Mouse (Mus musculus): ENCODE measurements at regions not wholly inside any gene's neighbourhood (a gene's known extent, or its start where the extent isn't known, plus 50 kb on each side); places are given as distances from the start of the nearest gene placed in this dataset.

DNA sequence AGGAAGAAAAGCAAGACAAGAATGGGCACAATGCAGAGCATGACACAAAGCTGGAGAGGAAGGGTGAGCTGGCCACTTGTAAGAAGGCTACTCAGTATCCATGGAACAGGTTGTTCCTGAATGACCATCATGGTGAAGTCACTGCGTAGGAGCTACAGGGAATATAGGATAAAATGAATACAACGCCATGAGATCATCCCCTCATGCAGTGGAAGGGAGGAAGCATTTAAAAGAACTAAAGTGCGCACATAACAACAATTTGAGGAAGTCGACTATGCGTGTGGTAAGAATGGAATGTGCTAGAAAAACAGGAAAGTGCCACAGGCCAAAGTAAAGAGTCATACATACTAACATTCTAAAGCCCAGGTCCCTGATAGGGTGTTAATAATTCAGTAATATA is 246.4 kb upstream of the Klf6 start:
- WGBS, result 88% methylated on average over 5 of the region's 5 CpGs
- no peaks in the 10 kb centered on the region for H3K27me3 ChIP-seq (ENCODE audit: control insufficient read depth, insufficient read depth, low read depth, low read length)

DNA sequence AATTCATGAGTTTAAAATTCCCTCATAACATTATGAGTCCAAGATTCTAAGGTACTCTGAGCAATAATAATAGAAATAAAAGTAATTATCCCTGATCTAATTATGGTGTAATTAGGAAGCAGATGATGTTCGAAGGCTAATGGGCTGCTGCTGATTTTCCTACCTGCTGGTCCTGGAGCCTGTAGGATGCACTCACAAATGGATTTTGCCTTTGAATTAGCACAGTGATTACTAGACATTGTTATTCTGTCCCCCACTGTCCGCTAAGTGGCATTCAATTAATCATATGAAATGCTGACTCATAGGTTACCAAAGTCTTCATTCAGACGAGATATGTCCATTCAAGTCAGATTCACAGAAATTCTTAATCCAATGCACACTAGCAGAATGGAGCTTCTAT is 246.0 kb upstream of the Klf6 start:
- Histone ChIP-seq H3K27me3 (ENCODE audit: control insufficient read depth, insufficient read depth, low read depth, low read length) (no peaks in the 10 kb centered on the region), H3K4me3 (ENCODE audit: low read depth, low read length) (no peak overlapping the region), H3K27ac (ENCODE audit: low read length) (no peak overlapping the region), H3K9me3 (replicated peaks; ENCODE audit: control insufficient read depth, low read length, poor library complexity, severe bottlenecking) (no peaks in the 10 kb centered on the region), H3K36me3 (ENCODE audit: control insufficient read depth, insufficient read depth, low read length) (no peaks in the 10 kb centered on the region), H3K4me2 (ENCODE audit: low read length) (no peak overlapping the region), H3K9ac (ENCODE audit: low read depth, low read length) (no peak overlapping the region), H3K4me1 (ENCODE audit: control insufficient read depth, insufficient read depth, low read length) (no peaks in the 10 kb centered on the region)
- 70% methylated on average over 3 of the region's 3 CpGs for WGBS
- ATAC-seq, result no peak

More for the DNA sequence above, 246.4 kb upstream of the Klf6 start:
- H3K4me2 ChIP-seq (ENCODE audit: low read length), result no peak overlapping the region
- H3K9me3 ChIP-seq (replicated peaks; ENCODE audit: control insufficient read depth, low read length, poor library complexity, severe bottlenecking), result no peaks in the 10 kb centered on the region
- no peaks in the 10 kb centered on the region for H3K36me3 ChIP-seq (ENCODE audit: control insufficient read depth, insufficient read depth, low read length)
- ATAC-seq, result no peak
- H3K4me1 ChIP-seq (ENCODE audit: control insufficient read depth, insufficient read depth, low read length), result no peaks in the 10 kb centered on the region
- no peak overlapping the region for H3K9ac ChIP-seq (ENCODE audit: low read depth, low read length)
- H3K27ac ChIP-seq (ENCODE audit: low read length), result no peak overlapping the region
- no peak overlapping the region for H3K4me3 ChIP-seq (ENCODE audit: low read depth, low read length)

DNA sequence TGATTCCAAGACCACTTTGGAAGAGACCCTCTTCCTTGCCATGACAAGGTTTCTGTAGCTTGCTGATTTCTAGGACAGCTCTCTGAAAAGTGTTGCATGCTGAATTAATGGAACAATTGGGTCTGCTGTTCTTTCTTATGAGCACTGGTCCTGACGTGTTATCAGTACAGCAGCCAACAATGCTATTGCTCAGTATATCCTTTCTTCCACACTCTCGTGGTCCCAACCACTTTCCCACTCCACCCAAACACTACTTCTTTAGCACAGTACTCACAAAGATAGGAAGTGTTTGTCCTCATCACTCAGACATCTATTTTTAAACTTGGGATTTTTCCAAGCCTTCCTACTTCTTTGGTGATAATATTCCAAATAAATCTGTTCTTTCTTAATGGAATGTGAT is 233.2 kb upstream of the Klf6 start:
- Histone ChIP-seq H3K4me2 (ENCODE audit: low read length) (no peak overlapping the region), H3K36me3 (ENCODE audit: control insufficient read depth, insufficient read depth, low read length) (no peaks in the 10 kb centered on the region), H3K27ac (ENCODE audit: low read length) (no peak overlapping the region), H3K27me3 (ENCODE audit: control insufficient read depth, insufficient read depth, low read depth, low read length) (no peaks in the 10 kb centered on the region), H3K9ac (ENCODE audit: low read depth, low read length) (no peak overlapping the region), H3K9me3 (replicated peaks; ENCODE audit: control insufficient read depth, low read length, poor library complexity, severe bottlenecking) (no peaks in the 10 kb centered on the region), H3K4me3 (ENCODE audit: low read depth, low read length) (no peak overlapping the region), H3K4me1 (ENCODE audit: control insufficient read depth, insufficient read depth, low read length) (no peaks in the 10 kb centered on the region)
- WGBS, result 51% methylated on average over 2 of the region's 2 CpGs
- no peak for ATAC-seq

- Histone ChIP-seq H3K27me3 (ENCODE audit: control insufficient read depth, insufficient read depth, low read depth, low read length) (no peaks in the 10 kb centered on the region), H3K4me2 (ENCODE audit: low read length) (no peak overlapping the region), H3K36me3 (ENCODE audit: control insufficient read depth, insufficient read depth, low read length) (no peaks in the 10 kb centered on the region), H3K27ac (ENCODE audit: low read length) (no peak overlapping the region), H3K9me3 (replicated peaks; ENCODE audit: control insufficient read depth, low read length, poor library complexity, severe bottlenecking) (no peaks in the 10 kb centered on the region), H3K4me3 (ENCODE audit: low read depth, low read length) (no peak overlapping the region), H3K9ac (ENCODE audit: low read depth, low read length) (no peak overlapping the region), H3K4me1 (ENCODE audit: control insufficient read depth, insufficient read depth, low read length) (no peaks in the 10 kb centered on the region)
- no peak for ATAC-seq
- 91% methylated on average over 2 of the region's 2 CpGs for WGBS
Measured at GRCm38 (mm10) chr13:5634960-5635359, 226.3 kb upstream of the Klf6 start.

- H3K4me2 ChIP-seq (ENCODE audit: low read length), result no peak overlapping the region
- no peak overlapping the region for H3K4me3 ChIP-seq (ENCODE audit: low read depth, low read length)
- H3K27ac ChIP-seq (ENCODE audit: low read length), result peak overlapping the region; percentile 54; the same call in 1 of the 2 replicates
- no peaks in the 10 kb centered on the region for H3K27me3 ChIP-seq (ENCODE audit: control insufficient read depth, insufficient read depth, low read depth, low read length)
- H3K9ac ChIP-seq (ENCODE audit: low read depth, low read length), result no peak overlapping the region
- peak; percentile 89 for ATAC-seq
- no peaks in the 10 kb centered on the region for H3K36me3 ChIP-seq (ENCODE audit: control insufficient read depth, insufficient read depth, low read length)
- H3K4me1 ChIP-seq (ENCODE audit: control insufficient read depth, insufficient read depth, low read length), result peaks cover 6% of the 10 kb centered on the region
- H3K9me3 ChIP-seq (replicated peaks; ENCODE audit: control insufficient read depth, low read length, poor library complexity, severe bottlenecking), result no peaks in the 10 kb centered on the region
- WGBS, result 52% methylated on average over 7 of the region's 7 CpGs
Measured at GRCm38 (mm10) chr13:5641743-5642510, 219.4 kb upstream of the Klf6 start.

GRCm38 (mm10) chr13:5648276-5648675 is 213.0 kb upstream of the Klf6 start:
- Histone ChIP-seq H3K27ac (ENCODE audit: low read length) (no peak overlapping the region), H3K4me1 (ENCODE audit: control insufficient read depth, insufficient read depth, low read length) (no peaks in the 10 kb centered on the region), H3K4me3 (ENCODE audit: low read depth, low read length) (no peak overlapping the region), H3K36me3 (ENCODE audit: control insufficient read depth, insufficient read depth, low read length) (no peaks in the 10 kb centered on the region), H3K9ac (ENCODE audit: low read depth, low read length) (no peak overlapping the region), H3K9me3 (replicated peaks; ENCODE audit: control insufficient read depth, low read length, poor library complexity, severe bottlenecking) (no peaks in the 10 kb centered on the region), H3K27me3 (ENCODE audit: control insufficient read depth, insufficient read depth, low read depth, low read length) (no peaks in the 10 kb centered on the region), H3K4me2 (ENCODE audit: low read length) (no peak overlapping the region)
- WGBS, result 73% methylated on average over 4 of the region's 4 CpGs
- ATAC-seq, result no peak

DNA sequence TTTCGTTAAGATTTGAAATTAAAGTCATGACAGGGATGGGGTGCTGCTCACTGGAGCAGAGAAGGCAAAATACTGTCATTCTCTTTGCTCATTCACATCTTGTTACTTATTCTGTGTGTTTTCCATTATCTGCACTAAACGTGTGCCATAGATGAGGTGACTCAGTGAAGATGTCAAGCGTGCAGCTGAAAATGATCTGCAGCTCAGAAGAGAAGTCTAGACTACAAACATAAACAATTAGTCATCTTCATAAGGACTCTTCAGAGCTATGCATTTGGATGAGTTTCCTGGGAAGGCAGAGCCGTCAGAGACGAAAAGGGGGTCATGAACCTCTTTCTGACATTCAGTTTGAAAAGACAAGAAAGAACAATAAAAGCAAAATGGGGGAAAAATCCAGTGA is 203.7 kb upstream of the Klf6 start:
- H3K4me2 ChIP-seq (ENCODE audit: low read length), result no peak overlapping the region
- no peaks in the 10 kb centered on the region for H3K4me1 ChIP-seq (ENCODE audit: control insufficient read depth, insufficient read depth, low read length)
- no peak overlapping the region for H3K27ac ChIP-seq (ENCODE audit: low read length)
- no peaks in the 10 kb centered on the region for H3K27me3 ChIP-seq (ENCODE audit: control insufficient read depth, insufficient read depth, low read depth, low read length)
- H3K36me3 ChIP-seq (ENCODE audit: control insufficient read depth, insufficient read depth, low read length), result no peaks in the 10 kb centered on the region
- WGBS, result 56% methylated on average over 5 of the region's 5 CpGs
- no peak overlapping the region for H3K4me3 ChIP-seq (ENCODE audit: low read depth, low read length)
- ATAC-seq, result no peak
- no peaks in the 10 kb centered on the region for H3K9me3 ChIP-seq (replicated peaks; ENCODE audit: control insufficient read depth, low read length, poor library complexity, severe bottlenecking)
- H3K9ac ChIP-seq (ENCODE audit: low read depth, low read length), result no peak overlapping the region

DNA sequence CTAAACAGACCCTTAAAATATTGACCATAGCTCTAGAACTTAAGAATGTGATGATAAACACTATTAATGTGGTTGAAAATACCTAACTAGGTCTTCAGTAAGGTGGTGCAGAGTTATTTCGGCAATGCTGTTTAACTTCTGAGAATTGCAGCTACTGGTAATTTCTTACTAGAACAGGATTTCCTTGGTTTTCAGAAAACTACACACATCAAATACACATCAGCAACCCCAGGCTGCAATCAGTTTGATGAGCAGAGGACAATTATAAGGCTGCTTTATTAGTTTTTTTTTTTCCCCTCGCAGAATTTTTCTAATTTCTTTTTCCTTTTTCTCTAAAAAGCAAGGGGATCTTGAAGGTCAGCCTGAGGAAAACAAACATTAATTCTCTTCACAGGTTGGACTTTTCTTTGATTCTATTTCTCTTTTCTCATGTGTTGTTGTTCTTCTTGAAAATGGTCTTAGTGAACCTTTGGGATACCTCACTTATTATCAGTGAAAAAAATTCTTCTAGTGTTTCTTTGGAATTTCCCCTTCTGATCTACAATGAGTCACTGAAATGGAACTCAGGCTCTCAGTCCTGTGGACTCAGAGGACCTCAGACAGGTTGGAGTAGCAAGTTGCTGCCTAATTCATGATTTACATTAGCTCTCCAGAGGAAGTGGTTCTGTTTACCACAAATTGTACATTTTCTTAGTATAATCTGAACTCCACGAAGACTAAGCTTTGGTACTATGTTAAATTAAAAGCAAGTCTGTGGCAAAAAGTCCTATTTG is 194.9 kb upstream of the Klf6 start:
- ATAC-seq, result no peak
- Histone ChIP-seq H3K9ac (ENCODE audit: low read depth, low read length) (no peak overlapping the region), H3K4me1 (ENCODE audit: control insufficient read depth, insufficient read depth, low read length) (no peaks in the 10 kb centered on the region), H3K36me3 (ENCODE audit: control insufficient read depth, insufficient read depth, low read length) (no peaks in the 10 kb centered on the region), H3K4me3 (ENCODE audit: low read depth, low read length) (no peak overlapping the region), H3K4me2 (ENCODE audit: low read length) (no peak overlapping the region), H3K27ac (ENCODE audit: low read length) (no peak overlapping the region), H3K9me3 (replicated peaks; ENCODE audit: control insufficient read depth, low read length, poor library complexity, severe bottlenecking) (no peaks in the 10 kb centered on the region), H3K27me3 (ENCODE audit: control insufficient read depth, insufficient read depth, low read depth, low read length) (no peaks in the 10 kb centered on the region)
- WGBS, result 84% methylated on average over 3 of the region's 3 CpGs

DNA sequence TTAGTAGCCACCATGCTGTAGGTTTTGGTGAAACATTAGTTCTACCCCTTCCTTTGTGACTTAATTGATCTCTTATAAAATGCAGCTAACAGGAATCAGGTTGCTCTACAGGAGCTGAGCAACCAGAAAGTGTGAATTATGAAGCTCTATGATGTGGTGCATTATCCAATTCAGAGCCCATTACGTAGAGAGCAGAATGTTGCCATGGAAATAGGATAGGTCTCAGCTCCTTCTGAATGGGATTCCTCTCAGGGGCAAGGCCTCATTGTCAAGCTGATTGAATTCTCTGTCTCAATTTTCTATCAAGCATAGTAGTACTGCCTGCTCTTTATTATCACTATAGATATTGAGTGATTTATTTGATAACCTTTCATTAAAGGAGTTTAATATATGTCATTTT is 185.6 kb upstream of the Klf6 start:
- H3K4me3 ChIP-seq (ENCODE audit: low read depth, low read length), result no peak overlapping the region
- H3K4me1 ChIP-seq (ENCODE audit: control insufficient read depth, insufficient read depth, low read length), result peaks cover 6% of the 10 kb centered on the region; the same call in 1 of the 2 replicates
- H3K4me2 ChIP-seq (ENCODE audit: low read length), result no peak overlapping the region
- 10% methylated on average over 1 of the region's 1 CpGs for WGBS
- no peak overlapping the region for H3K9ac ChIP-seq (ENCODE audit: low read depth, low read length)
- H3K36me3 ChIP-seq (ENCODE audit: control insufficient read depth, insufficient read depth, low read length), result no peaks in the 10 kb centered on the region
- H3K27ac ChIP-seq (ENCODE audit: low read length), result no peak overlapping the region
- H3K27me3 ChIP-seq (ENCODE audit: control insufficient read depth, insufficient read depth, low read depth, low read length), result no peaks in the 10 kb centered on the region
- peak; percentile 77; the same call in 1 of the 2 replicates for ATAC-seq
- H3K9me3 ChIP-seq (replicated peaks; ENCODE audit: control insufficient read depth, low read length, poor library complexity, severe bottlenecking), result no peaks in the 10 kb centered on the region

Measured in midbrain, embryonic 16.5 days (tissue).